ENCODE assay signal across 34 mouse cellular contexts in the genomic region with DNA sequence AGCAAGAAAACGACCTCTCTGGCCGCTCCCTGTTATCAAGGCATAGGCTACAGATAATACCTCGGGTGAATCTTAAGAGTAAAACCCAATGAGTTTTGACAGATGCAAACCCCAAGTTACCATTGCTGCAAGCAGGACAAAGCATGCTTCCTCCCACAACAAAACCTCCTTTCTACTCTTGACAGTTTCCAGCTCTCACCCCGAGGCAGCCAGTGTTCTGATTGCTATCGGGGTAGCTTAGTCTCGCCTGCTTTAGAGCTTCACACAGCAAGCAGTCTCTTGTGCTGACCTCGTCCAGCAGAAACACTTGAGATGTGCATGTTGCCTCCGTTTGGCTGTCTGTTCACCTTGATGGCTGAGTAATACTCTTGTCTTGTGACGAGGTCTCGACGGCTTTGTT. TPM values are rescaled to one million over a fixed set of nuclear protein-coding genes. Genes with fewer than 3 reads are reported as not detected.
DNase-seq lines count a peak whose midpoint lies in the region; ATAC-seq lines count a peak whose summit lies in the region.
"Had no signal": no experiment of that assay in that cellular context is flagged by ENCODE, and none has a peak within 500 bp of the region (broad histone marks: within the 10 kb centered on the region; RNA-seq: fewer than 3 reads in every experiment).

No protein-coding gene starts in this region.

- no peak overlapping the region for H3K4me3 ChIP-seq in heart, embryonic 13.5 days
- H3K4me3 ChIP-seq: embryonic facial prominence, embryonic 13.5 days; erythroblast, embryonic 14.5 days; forebrain, embryonic 12.5 days; heart, adult 2 months; kidney, embryonic 15.5 days; myocyte; neural tube, embryonic 12.5 days had no signal

- 23% methylated on average over 11 of the region's 11 CpGs for WGBS in heart, embryonic 13.5 days

- H3K36me3 ChIP-seq in heart, embryonic 13.5 days, result no peaks in the 10 kb centered on the region
- H3K36me3 ChIP-seq: embryonic facial prominence, embryonic 13.5 days; forebrain, embryonic 12.5 days; kidney, embryonic 15.5 days; neural tube, embryonic 12.5 days had no signal

- no peak overlapping the region for H3K9ac ChIP-seq in heart, embryonic 13.5 days
- H3K9ac ChIP-seq: embryonic facial prominence, embryonic 13.5 days; forebrain, embryonic 12.5 days; forebrain, postnatal 0 days; kidney, embryonic 15.5 days; liver, embryonic 14.5 days; neural tube, embryonic 12.5 days had no signal

- no peak for ATAC-seq in heart, embryonic 13.5 days (ENCODE audit: extremely low read depth, insufficient number of reproducible peaks, low FRiP score, low TSS enrichment)
- ATAC-seq: forebrain, postnatal 0 days; hindbrain, embryonic 16.5 days; midbrain, embryonic 16.5 days had no signal

- peak; percentile 16 for DNase-seq in embryo, embryonic 10 days (ENCODE audit: low spot score)
- no peak for DNase-seq in embryo, embryonic 9.5 days (ENCODE audit: extremely low spot score)
- no peak for DNase-seq in heart, adult 18-20 months
- DNase-seq in testis, postnatal 14 days (ENCODE audit: low spot score), result peak; percentile 39
- DNase-seq in testis, postnatal 10 days (ENCODE audit: low spot score), result no peak
- peak; percentile 98 for DNase-seq in fat pad, adult 2 months (ENCODE audit: extremely low read depth, low read depth, low spot score)
- no peak for DNase-seq in gastrocnemius, postnatal 25 days
- DNase-seq: adrenal gland, adult 8-10 months; cerebellum, adult 2 months; cerebellum, postnatal 25 days; forebrain, postnatal 0 days; gastrocnemius, postnatal 10 days; heart, adult 2 months; kidney, adult 18-20 months; kidney, postnatal 25 days; liver; lung, adult 2 months; lung, postnatal 10 days; right cerebral cortex, postnatal 14 days; thymus, postnatal 25 days had no signal

- peak overlapping the region; percentile 27; the same call in 1 of the 2 replicates for H3K4me2 ChIP-seq in heart, embryonic 13.5 days
- H3K4me2 ChIP-seq: embryonic facial prominence, embryonic 13.5 days; forebrain, embryonic 12.5 days; kidney, embryonic 15.5 days; neural tube, embryonic 12.5 days had no signal

- no peaks in the 10 kb centered on the region for H3K27me3 ChIP-seq in heart, embryonic 13.5 days (replicated peaks)
- H3K27me3 ChIP-seq: embryonic facial prominence, embryonic 13.5 days; forebrain, embryonic 12.5 days; kidney, embryonic 15.5 days; neural tube, embryonic 12.5 days had no signal

- peaks cover 33% of the 10 kb centered on the region for H3K4me1 ChIP-seq in heart, embryonic 13.5 days
- H3K4me1 ChIP-seq: forebrain, embryonic 12.5 days; neural tube, embryonic 12.5 days had no signal

- no peaks in the 10 kb centered on the region for H3K9me3 ChIP-seq in heart, embryonic 13.5 days
- H3K9me3 ChIP-seq: embryonic facial prominence, embryonic 13.5 days; forebrain, embryonic 12.5 days; kidney, embryonic 15.5 days; neural tube, embryonic 12.5 days had no signal

- H3K27ac ChIP-seq in heart, embryonic 13.5 days (replicated peaks), result no peak overlapping the region
- H3K27ac ChIP-seq: embryonic facial prominence, embryonic 13.5 days; forebrain, embryonic 12.5 days; heart, adult 2 months; kidney, embryonic 15.5 days; liver, embryonic 14.5 days; macrophage; neural tube, embryonic 12.5 days had no signal

RNA-seq across cellular contexts. Expression of gene Plb1, which starts 44.8 kb away (rescaled TPM):
- polyA plus RNA-seq in heart, embryonic 13.5 days (2015; fragmentation: Nextera tagmentation; extraction: Ambion mirVana), result 1.8 TPM in 2 replicates
- 1 to 10 TPM; 1.1 to 1.8 TPM for total RNA-seq in heart, adult 18-20 months (2021)
- total RNA-seq in gastrocnemius, postnatal 25 days (2021), result 1 to 10 TPM; 2.3 to 3.2 TPM
- total RNA-seq: megakaryocyte-erythroid progenitor cell, adult 5-6 weeks had no signal
- polyA plus RNA-seq: hindbrain, embryonic 11.5 days; limb, embryonic 11.5 days; neural tube, embryonic 12.5 days had no signal

RNA-seq across cellular contexts. Expression of gene Fosl2, which starts 52.1 kb away (rescaled TPM):
- 2.0 TPM in 2 replicates for polyA plus RNA-seq in heart, embryonic 13.5 days (2015; fragmentation: Nextera tagmentation; extraction: Ambion mirVana)
- total RNA-seq in heart, adult 18-20 months (2021), result 10 to 100 TPM; 21.0 to 21.2 TPM
- 10 to 100 TPM in 1 of 2 experiments, 1 to 10 TPM in 1; 9.9 to 12.4 TPM for total RNA-seq in gastrocnemius, postnatal 25 days (2021)

Comparison
In these comparisons a context has a peak if more than half of its experiments do, and no peak if none do; other contexts are left out.
1. DNase-seq: peak in embryo, embryonic 10 days (single experiment), testis, postnatal 14 days (single experiment) and fat pad, adult 2 months (single experiment); none in embryo, embryonic 9.5 days (single experiment), heart, adult 18-20 months (0 of 2), testis, postnatal 10 days (single experiment) and gastrocnemius, postnatal 25 days (single experiment).